Mouse (Mus musculus): ENCODE data around the gene Mei1.

Gene Mei1

DNA sequence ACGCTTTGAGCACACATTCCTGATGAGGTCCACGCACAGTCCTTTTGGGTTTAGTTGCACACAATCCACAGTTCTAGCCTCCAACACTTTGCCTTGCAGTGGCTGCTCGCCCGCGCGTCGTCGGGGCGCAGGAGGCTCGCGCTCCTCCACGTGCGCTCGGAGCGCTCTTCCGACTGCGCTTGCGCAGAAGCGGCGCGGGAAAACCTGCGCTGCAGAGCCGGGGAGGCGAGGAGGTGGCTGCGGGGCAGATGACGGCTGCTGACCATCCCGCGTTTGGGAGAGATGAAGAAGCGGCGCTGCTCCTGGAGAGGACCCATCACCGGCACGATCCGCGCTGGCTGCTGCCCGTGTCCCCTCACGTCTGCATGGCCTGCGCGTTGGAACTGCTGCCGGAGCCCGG is at the start of gene Mei1:
Mei1 (plus strand) TSS at position 99 of the 400 bp plus-strand sequence.
- peak; percentile 41 for DNase-seq

DNA sequence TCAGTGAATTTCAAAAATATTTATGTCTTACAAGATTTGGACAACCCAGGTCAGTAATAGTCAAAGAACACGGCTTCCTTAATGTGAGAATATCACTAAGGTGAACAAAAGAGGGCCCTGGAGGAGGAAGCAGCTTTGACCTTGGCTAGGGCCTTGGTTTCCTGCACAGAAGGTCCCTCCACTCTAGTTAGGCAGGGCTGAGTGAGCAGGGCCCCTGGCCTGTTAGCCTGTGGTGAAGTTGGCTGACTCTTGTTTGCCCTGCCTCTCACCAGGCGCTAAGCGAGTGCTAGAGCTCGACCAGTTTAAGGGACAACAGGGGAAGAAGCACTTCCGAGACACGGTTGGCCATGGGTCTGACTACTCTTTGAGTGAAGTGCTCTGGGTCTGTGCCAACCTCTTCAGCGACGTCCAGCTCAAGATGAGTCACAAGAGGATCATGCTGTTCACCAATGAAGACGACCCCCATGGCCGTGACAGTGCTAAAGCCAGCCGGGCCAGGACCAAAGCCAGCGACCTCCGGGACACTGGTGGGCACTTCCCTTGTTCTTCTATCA is 47.2 kb upstream of the Mei1 start:
- no peak for DNase-seq

DNA sequence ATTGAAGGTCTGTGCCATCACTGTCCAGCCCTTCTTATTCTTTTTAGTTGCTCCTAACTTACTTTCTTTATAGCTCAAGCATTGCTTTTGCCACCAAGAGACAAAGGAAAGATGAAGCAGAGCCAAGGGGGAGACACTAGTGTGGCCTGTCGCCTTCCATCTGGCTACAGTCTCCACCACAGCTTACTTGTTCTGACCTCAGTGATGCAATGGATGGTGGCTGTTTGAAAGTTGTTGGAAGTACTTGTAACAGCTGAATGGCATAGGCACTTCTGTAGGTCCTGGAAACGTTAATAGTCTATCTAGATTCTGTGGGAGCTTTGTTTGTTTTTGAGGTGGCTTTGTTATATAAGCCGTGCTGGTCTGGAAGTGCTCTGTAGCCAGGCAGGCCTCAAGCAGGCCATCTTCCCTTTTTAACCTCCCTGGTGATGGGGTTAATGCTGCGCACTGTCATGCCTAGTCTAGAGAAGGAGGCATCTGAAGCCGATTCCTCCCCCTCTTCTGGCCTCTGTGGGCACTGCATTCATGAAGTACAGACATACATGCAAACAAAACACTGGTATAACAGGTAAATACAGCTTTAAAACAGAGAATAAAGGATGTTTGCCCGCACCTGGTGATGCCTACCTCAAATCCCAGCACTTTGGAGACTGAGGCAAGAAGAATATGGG is 45.7 kb upstream of the Mei1 start:
- no peak for DNase-seq

- DNase-seq: no peak
Measured at GRCm38 (mm10) chr15:82027276-82027675, 42.5 kb upstream of the Mei1 start.

DNA sequence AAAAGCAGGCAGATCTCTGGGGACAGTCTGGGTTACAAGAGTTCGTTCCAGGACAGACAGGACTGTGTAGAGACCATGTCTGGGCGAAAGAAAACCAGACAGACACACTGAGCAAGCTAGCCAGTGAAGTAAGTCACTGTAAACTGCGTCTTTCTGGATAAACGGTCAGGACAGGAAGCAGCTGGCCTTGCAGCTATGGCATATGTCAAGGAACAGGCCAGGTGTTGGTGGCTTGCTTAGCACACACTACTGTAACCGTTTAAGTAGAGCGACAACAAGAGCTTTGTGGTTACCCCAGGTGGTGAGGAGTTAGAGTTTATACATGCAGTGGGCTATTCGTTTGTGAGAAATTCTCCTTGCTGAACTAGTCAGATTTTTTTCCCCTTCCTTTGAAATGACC is 42.1 kb upstream of the Mei1 start:
- no peak for DNase-seq

GRCm38 (mm10) chr15:82032386-82032785 is 37.4 kb upstream of the Mei1 start:
- DNase-seq: no peak

- DNase-seq: no peak
Measured at GRCm38 (mm10) chr15:82033762-82034161, 36.0 kb upstream of the Mei1 start, which contains the start of gene Desi1. Gene Desi1 (minus strand): TSS chr15:82033862.

DNA sequence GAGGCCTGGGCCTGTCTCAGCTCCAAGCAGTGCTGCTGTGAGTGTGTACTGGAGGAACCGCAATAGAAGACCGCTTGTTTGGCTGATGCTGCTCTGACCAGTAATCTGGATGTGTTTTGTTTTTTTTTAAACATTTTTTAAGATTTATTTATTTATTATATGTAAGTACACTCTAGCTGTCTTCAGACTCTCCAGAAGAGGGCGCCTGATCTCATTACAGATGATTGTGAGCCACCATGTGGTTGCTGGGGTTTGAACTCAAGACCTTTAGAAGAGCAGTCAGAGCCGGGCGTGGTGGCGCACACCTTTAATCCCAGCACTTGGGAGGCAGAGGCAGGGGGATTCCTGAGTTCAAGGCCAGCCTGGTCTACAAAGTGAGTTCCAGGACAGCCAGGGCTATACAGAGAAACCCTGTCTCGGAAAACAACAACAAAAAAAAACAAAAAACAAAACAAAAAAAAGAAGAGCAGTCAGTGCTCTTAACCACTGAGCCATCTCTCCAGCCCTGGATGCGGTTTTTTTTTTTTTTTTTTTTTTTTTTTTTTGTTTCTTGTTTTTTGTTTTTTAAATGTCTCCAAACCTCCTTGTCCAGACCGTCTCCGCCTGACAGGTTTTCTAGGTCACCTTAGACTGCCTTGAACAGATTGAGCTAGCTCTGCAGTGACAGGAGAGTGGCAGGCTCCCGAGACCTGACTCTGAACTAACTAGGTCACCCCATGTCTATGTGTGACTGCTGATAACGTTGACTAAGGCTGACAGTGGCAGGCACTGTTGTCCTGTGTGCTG is 33.7 kb upstream of the Mei1 start:
- peak; percentile 56 for DNase-seq

GRCm38 (mm10) chr15:82040650-82041049 is 29.1 kb upstream of the Mei1 start:
- DNase-seq: peak; percentile 67

GRCm38 (mm10) chr15:82044166-82044784 is 25.5 kb upstream of the Mei1 start:
- DNase-seq: no peak

GRCm38 (mm10) chr15:82046246-82046891 is 23.4 kb upstream of the Mei1 start:
- DNase-seq: peak; percentile 22

DNA sequence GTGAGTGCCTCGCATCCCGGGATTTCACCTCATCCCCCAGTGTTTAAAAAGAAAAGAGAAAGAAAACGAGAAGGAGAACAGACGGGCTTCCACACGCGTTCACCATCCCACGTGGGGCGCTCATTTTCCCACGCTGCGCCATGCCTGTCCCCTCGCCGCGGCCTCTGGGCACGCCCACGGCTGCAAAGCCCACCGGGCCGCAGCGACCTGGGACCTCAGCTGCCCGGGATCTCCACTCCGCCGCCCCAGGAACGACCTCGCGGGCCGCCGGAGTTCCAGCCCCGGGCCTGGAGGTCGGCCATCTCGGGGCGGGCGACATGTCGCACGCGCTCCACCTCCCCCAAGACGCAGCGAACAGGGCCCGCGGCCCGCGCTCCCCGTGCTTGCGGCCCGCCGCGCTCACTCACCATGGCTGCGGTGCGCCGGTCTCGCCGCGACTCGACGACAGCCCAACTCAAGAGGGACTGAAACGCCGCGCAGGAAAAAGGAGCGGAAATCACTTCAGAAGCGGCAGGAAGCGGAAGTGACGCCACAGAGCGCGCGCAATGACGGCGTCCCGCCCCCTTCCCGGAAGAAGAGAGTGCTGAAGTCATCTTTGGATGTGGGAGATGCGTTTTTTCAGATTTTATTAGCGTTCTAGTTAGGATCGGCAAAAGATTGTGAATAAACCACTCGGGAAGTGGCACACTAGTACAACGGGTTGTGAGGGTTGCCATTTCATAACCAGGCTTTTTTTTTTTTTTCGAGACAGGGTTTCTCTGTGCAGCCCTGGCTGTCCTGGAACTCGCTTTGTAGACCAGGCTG is 22.5 kb upstream of the Mei1 start, which contains the start of gene Snu13:
Snu13 (minus strand) TSS at position 519 of the 804 bp plus-strand sequence.
- peak; percentile 94 for DNase-seq

DNA sequence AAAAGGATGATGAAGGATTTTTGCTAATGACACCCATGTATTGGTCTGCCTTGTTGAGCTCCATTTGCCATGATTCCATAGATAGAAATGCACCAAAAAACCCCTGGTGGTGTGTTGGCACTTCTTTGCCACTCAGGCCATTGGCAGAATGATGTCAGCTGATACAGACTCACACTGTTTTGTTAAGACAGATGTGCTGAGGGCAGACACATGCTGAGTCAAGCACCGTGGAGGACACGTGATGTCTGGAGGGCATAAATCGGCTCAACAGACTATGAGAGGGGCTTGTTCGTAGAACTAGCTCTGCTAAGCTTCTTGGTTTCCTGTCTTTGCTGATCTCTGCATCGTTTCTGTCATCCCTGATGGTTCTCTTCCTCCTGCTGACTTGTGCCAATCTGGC is 17.3 kb upstream of the Mei1 start:
- no peak for DNase-seq

- no peak for DNase-seq
Measured at GRCm38 (mm10) chr15:82058719-82059201, 11.0 kb upstream of the Mei1 start, which contains the start of gene 4930407I10Rik. Gene 4930407I10Rik (plus strand): TSS chr15:82059151.

GRCm38 (mm10) chr15:82063909-82064308 is 5.9 kb upstream of the Mei1 start:
- no peak for DNase-seq

DNA sequence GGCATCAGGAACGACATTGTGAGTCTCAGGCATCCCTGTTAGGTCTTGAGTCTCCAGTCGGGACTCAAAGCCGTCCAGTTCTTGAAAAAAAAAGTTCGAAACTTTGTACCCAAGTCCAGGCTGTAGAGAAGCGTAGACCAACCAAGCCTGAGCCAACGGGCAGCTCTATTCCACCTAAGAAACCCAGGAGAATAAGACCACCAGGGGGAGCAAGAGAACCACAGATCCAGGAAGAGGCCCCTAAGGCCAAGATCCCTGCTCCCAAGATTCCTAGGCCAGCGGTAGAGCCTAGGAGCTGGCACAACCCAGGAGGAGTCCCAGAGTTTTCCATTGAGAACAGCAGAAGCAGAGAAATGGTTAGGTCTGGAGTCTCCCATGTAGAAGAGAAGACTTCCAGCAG is 4.3 kb upstream of the Mei1 start:
- DNase-seq: peak; percentile 90

- DNase-seq: no peak
Measured at GRCm38 (mm10) chr15:82071816-82072469, 2.1 kb downstream of the Mei1 start.

DNA sequence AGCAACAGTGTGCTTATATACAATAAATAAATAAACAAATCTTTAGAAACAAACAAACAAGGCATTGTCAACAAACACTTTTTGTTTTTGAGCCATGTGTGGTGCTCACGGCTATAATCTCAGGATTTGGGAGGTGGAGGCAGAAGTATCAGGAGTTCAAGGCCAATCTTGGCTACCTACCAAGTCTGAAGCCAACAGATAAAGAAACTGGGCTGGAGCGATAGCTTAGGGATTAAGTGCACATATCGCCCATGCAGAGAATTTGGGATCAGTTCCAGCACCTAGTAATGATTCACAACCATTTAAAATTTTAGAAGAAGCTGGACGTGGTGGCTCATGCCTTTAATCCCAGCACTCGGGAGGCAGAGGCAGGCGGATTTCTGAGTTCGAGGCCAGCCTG is 3.7 kb downstream of the Mei1 start:
- DNase-seq: no peak

DNA sequence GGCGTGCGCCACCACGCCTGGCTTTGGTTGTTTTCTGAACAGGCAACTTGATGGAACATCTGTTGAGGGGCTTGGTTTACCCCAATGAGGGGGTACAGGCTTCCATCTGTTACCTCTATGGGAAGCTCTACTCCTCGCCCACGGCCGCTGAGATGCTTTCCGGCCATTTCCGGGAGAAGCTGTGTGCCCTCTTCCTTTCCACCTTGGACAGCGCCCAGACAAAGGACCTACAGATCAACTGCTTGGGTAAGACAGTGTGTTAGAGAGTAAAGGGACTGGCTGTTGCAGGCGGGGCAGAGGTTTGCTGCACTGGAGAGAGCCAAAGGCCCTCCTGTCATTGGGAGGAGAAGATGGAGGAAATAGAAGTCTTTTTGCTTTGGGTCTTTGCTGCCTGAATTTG is 10.1 kb downstream of the Mei1 start:
- DNase-seq: peak; percentile 47

- DNase-seq: peak; percentile 60
Measured at GRCm38 (mm10) chr15:82081161-82081560, 11.4 kb downstream of the Mei1 start.

- DNase-seq: no peak
Measured at GRCm38 (mm10) chr15:82085606-82086005, 15.8 kb downstream of the Mei1 start.
